Mouse (Mus musculus) forebrain, embryonic 16.5 days (tissue): ENCODE results near the gene Ddrgk1. TPM values are rescaled to one million over a fixed set of nuclear protein-coding genes. Genes with fewer than 3 reads are reported as not detected.
"Not testable (repeated sequence)": the region's sequence is repeated elsewhere in the genome, so short reads cannot be mapped to it uniquely, and the experiment has no call there.

ENCODE experiments used
- ATAC-seq: fragments of 200-750 bp; cut with Nextera tagmentation; 2 replicates; pipeline ENCODE4 v1.8.0; 2017; ENCODE audit warnings: mild to moderate bottlenecking, moderate library complexity
- H3K27ac ChIP-seq: fragments of 300-500 bp; sonication (generic); 2 replicates; pipeline ENCODE4 v1.5.1; 2014; ENCODE audit warnings: low read length, control low read depth
- H3K27me3 ChIP-seq: fragments of 300-500 bp; sonication (generic); replicated peaks from 2 replicates; pipeline ENCODE4 v1.6.1; 2014; ENCODE audit warnings: low read length; ENCODE audit not compliant: control insufficient read depth, insufficient read depth
- H3K36me3 ChIP-seq: fragments of 300-500 bp; sonication (generic); 2 replicates; pipeline ENCODE4 v1.6.1; 2014; ENCODE audit not compliant: control insufficient read depth, insufficient read depth
- H3K4me1 ChIP-seq: fragments of 300-500 bp; sonication (generic); replicated peaks from 2 replicates; pipeline ENCODE4 v1.6.1; 2014; ENCODE audit warnings: low read length; ENCODE audit not compliant: control insufficient read depth, insufficient read depth
- H3K4me2 ChIP-seq: fragments of 300-500 bp; sonication (generic); 2 replicates; pipeline ENCODE4 v1.6.1; 2014; ENCODE audit warnings: mild to moderate bottlenecking, low read length, control low read depth
- H3K4me3 ChIP-seq: fragments of 300-500 bp; sonication (generic); replicated peaks from 2 replicates; pipeline ENCODE4 v1.5.1; 2014; ENCODE audit warnings: mild to moderate bottlenecking, low read length, control low read depth
- H3K9ac ChIP-seq: fragments of 300-500 bp; sonication (generic); replicated peaks from 2 replicates; pipeline ENCODE4 v1.6.1; 2014; ENCODE audit warnings: low read depth, low read length, control low read depth
- H3K9me3 ChIP-seq: fragments of 300-500 bp; sonication (generic); 2 replicates; pipeline ENCODE4 v1.6.1; 2016; ENCODE audit warnings: low read length; ENCODE audit not compliant: control insufficient read depth
- WGBS: fragments of 180-500 bp; shearing (Covaris S2); extraction: QIAGEN DNeasy Blood & Tissue Kit; methylation state at CpG from one replicate; pipeline ENCODE4 v1.1.7; 2014; 5-methylcytosine and 5-hydroxymethylcytosine counted together
- polyA plus RNA-seq: library from polyadenylated mRNA; unstranded; fragments of >200 nt; fragmentation: Nextera tagmentation; extraction: Ambion mirVana; gene quantifications from 2 replicates; pipeline ENCODE4 v1.2.1, GENCODE M21; 2015

Gene Ddrgk1
- polyA plus RNA-seq, 1 experiment from 2014 or later, result 62.3 TPM

- WGBS, result 91% methylated on average over 6 of the region's 6 CpGs
- no peak overlapping the region for H3K27ac ChIP-seq
- H3K4me2 ChIP-seq, result no peak overlapping the region
- peaks cover 2% of the 10 kb centered on the region for H3K4me1 ChIP-seq
- H3K4me3 ChIP-seq, result no peak overlapping the region
- H3K36me3 ChIP-seq, result peaks cover 26% of the 10 kb centered on the region
- ATAC-seq, result no peak
- no peak overlapping the region for H3K9ac ChIP-seq
- no peaks in the 10 kb centered on the region for H3K27me3 ChIP-seq
- no peaks in the 10 kb centered on the region for H3K9me3 ChIP-seq
These were observed 6.9 kb downstream of the Ddrgk1 start for GRCm38 (mm10) chr2:130657541-130657940.

- peaks cover 28% of the 10 kb centered on the region for H3K36me3 ChIP-seq
- no peaks in the 10 kb centered on the region for H3K9me3 ChIP-seq
- no peak overlapping the region for H3K9ac ChIP-seq
- no peaks in the 10 kb centered on the region for H3K4me1 ChIP-seq
- no peak overlapping the region for H3K27ac ChIP-seq
- no peaks in the 10 kb centered on the region for H3K27me3 ChIP-seq
- H3K4me2 ChIP-seq, result no peak overlapping the region
- no peak overlapping the region for H3K4me3 ChIP-seq
- 93% methylated on average over 9 of the region's 9 CpGs for WGBS
- ATAC-seq, result no peak
These were observed 7.9 kb downstream of the Ddrgk1 start for GRCm38 (mm10) chr2:130656536-130656935.

- H3K4me1 ChIP-seq, result no peaks in the 10 kb centered on the region
- no peak overlapping the region for H3K9ac ChIP-seq
- H3K27ac ChIP-seq, result no peak overlapping the region
- H3K36me3 ChIP-seq, result peaks cover 28% of the 10 kb centered on the region
- no peak overlapping the region for H3K4me3 ChIP-seq
- no peaks in the 10 kb centered on the region for H3K9me3 ChIP-seq
- no peak for ATAC-seq
- 92% methylated on average over 6 of the region's 6 CpGs for WGBS
- no peak overlapping the region for H3K4me2 ChIP-seq
- H3K27me3 ChIP-seq, result no peaks in the 10 kb centered on the region
These were observed 8.7 kb downstream of the Ddrgk1 start for GRCm38 (mm10) chr2:130655660-130656339.

- Histone ChIP-seq H3K4me1 (no peaks in the 10 kb centered on the region), H3K4me3 (no peak overlapping the region), H3K27ac (no peak overlapping the region), H3K27me3 (no peaks in the 10 kb centered on the region), H3K9ac (no peak overlapping the region), H3K36me3 (peaks cover 25% of the 10 kb centered on the region), H3K4me2 (no peak overlapping the region), H3K9me3 (no peaks in the 10 kb centered on the region)
- WGBS, result 100% methylated on average over 1 of the region's 1 CpGs
- no peak for ATAC-seq
These were observed 10.7 kb downstream of the Ddrgk1 start for GRCm38 (mm10) chr2:130653760-130654159.

GRCm38 (mm10) chr2:130653303-130653702, 11.2 kb downstream of the Ddrgk1 start:
- Histone ChIP-seq H3K27ac (no peak overlapping the region), H3K9ac (no peak overlapping the region), H3K9me3 (no peaks in the 10 kb centered on the region), H3K4me3 (no peak overlapping the region), H3K36me3 (peaks cover 22% of the 10 kb centered on the region), H3K4me2 (no peak overlapping the region), H3K27me3 (no peaks in the 10 kb centered on the region), H3K4me1 (no peaks in the 10 kb centered on the region)
- WGBS, result 98% methylated on average over 2 of the region's 2 CpGs
- no peak for ATAC-seq

- not testable (repeated sequence) for H3K36me3 ChIP-seq, H3K9me3 ChIP-seq, H3K4me3 ChIP-seq, H3K27ac ChIP-seq, ATAC-seq, H3K27me3 ChIP-seq, H3K4me1 ChIP-seq, H3K4me2 ChIP-seq, H3K9ac ChIP-seq
- 82% methylated on average over 6 of the region's 6 CpGs for WGBS
These were observed 15.4 kb downstream of the Ddrgk1 start for GRCm38 (mm10) chr2:130649028-130649427.

GRCm38 (mm10) chr2:130645198-130645597, 19.3 kb downstream of the Ddrgk1 start:
- Histone ChIP-seq H3K27ac (no peak overlapping the region), H3K4me1 (peaks cover 14% of the 10 kb centered on the region), H3K4me2 (no peak overlapping the region), H3K9ac (no peak overlapping the region), H3K9me3 (no peaks in the 10 kb centered on the region), H3K36me3 (no peaks in the 10 kb centered on the region), H3K27me3 (no peaks in the 10 kb centered on the region), H3K4me3 (no peak overlapping the region)
- ATAC-seq, result no peak
- WGBS, result 85% methylated on average over 4 of the region's 4 CpGs

GRCm38 (mm10) chr2:130642684-130643369, 21.6 kb downstream of the Ddrgk1 start, which contains the start of gene Lzts3:
Lzts3 (minus strand) TSS chr2:130642803.
- Histone ChIP-seq H3K4me3 (peak within 1 kb of the TSS; percentile 82), H3K4me2 (peak within 1 kb of the TSS; percentile 85), H3K27me3 (no peaks in the 10 kb centered on the region; the same call in 1 of the 2 replicates), H3K9ac (peak within 1 kb of the TSS; percentile 79), H3K36me3 (no peaks in the 10 kb centered on the region), H3K9me3 (no peaks in the 10 kb centered on the region), H3K4me1 (peaks cover 14% of the 10 kb centered on the region), H3K27ac (peak within 1 kb of the TSS; percentile 58; the same call in 1 of the 2 replicates)
- WGBS, result 4% methylated on average over 39 of the region's 40 CpGs
- peak; percentile 97 for ATAC-seq

GRCm38 (mm10) chr2:130642197-130642660, 22.2 kb downstream of the Ddrgk1 start:
- 0% methylated on average over 21 of the region's 27 CpGs for WGBS
- Histone ChIP-seq H3K27me3 (no peaks in the 10 kb centered on the region; the same call in 1 of the 2 replicates), H3K36me3 (no peaks in the 10 kb centered on the region), H3K9me3 (no peaks in the 10 kb centered on the region), H3K4me2 (peak overlapping the region; percentile 85), H3K27ac (peak overlapping the region; percentile 58; the same call in 1 of the 2 replicates), H3K4me3 (peak overlapping the region; percentile 82), H3K9ac (peak overlapping the region; percentile 79), H3K4me1 (peaks cover 14% of the 10 kb centered on the region)
- peak; percentile 77 for ATAC-seq
